21 mouse cellular contexts compared by ENCODE assay signal in the genomic region with DNA sequence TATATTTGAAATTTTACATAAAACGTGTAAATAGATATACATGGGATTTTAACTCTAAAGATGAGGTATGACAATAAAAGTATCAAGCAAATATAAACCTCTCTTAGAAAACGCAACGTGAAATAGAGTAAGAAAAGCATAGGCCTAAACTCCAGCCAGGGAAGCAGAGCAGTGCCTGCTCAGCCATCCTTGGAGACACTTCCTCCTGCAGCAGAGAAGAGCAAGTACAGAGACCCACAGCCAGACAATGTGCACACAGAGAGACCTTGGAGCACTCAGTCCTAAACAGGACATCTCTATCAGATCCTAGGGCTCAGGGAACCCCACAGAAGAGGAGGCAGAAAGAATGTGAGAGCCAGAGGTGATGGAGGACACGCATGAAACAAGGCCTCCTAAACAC. TPM values are rescaled to one million over a fixed set of nuclear protein-coding genes. Genes with fewer than 3 reads are reported as not detected.
A peak's percentile ranks its signal among the peaks of the same experiment; 100 is the strongest.
DNase-seq lines count a peak whose midpoint lies in the region; ATAC-seq lines count a peak whose summit lies in the region.
"Had no signal": no experiment of that assay in that cellular context is flagged by ENCODE, and none has a peak within 500 bp of the region (broad histone marks: within the 10 kb centered on the region; RNA-seq: fewer than 3 reads in every experiment).

No protein-coding gene starts in this region.

- no peak overlapping the region for H3K27ac ChIP-seq in heart, embryonic 13.5 days (replicated peaks)
- no peak overlapping the region for H3K27ac ChIP-seq in heart, embryonic 12.5 days (ENCODE audit: poor library complexity, severe bottlenecking)
- no peak overlapping the region for H3K27ac ChIP-seq in liver, embryonic 16.5 days (ENCODE audit: low read length)
- H3K27ac ChIP-seq in liver, embryonic 12.5 days, result no peak overlapping the region
- H3K27ac ChIP-seq: embryonic facial prominence, embryonic 15.5 days; forebrain, embryonic 10.5 days; heart, embryonic 15.5 days; hindbrain, embryonic 13.5 days had no signal

- WGBS in heart, embryonic 13.5 days, result 88% methylated on average over 4 of the region's 4 CpGs
- WGBS in heart, embryonic 12.5 days, result 82% methylated on average over 4 of the region's 4 CpGs
- WGBS in liver, embryonic 16.5 days (ENCODE audit: insufficient replicate concordance), result 83% methylated on average over 4 of the region's 4 CpGs
- 84% methylated on average over 4 of the region's 4 CpGs for WGBS in liver, embryonic 12.5 days (ENCODE audit: insufficient replicate concordance)

- peak overlapping the region; percentile 17; the same call in 1 of the 2 replicates for H3K9ac ChIP-seq in heart, embryonic 13.5 days
- no peak overlapping the region for H3K9ac ChIP-seq in heart, embryonic 12.5 days
- no peak overlapping the region for H3K9ac ChIP-seq in liver, embryonic 16.5 days (ENCODE audit: low read depth, low read length)
- no peak overlapping the region for H3K9ac ChIP-seq in liver, embryonic 12.5 days
- H3K9ac ChIP-seq: embryonic facial prominence, embryonic 15.5 days; heart, embryonic 15.5 days; hindbrain, embryonic 13.5 days had no signal

- no peaks in the 10 kb centered on the region for H3K9me3 ChIP-seq in heart, embryonic 13.5 days
- no peaks in the 10 kb centered on the region for H3K9me3 ChIP-seq in heart, embryonic 12.5 days (replicated peaks)
- H3K9me3 ChIP-seq in liver, embryonic 16.5 days (replicated peaks; ENCODE audit: control insufficient read depth, low read length), result no peaks in the 10 kb centered on the region
- H3K9me3 ChIP-seq in liver, embryonic 12.5 days (replicated peaks), result no peaks in the 10 kb centered on the region
- H3K9me3 ChIP-seq: embryonic facial prominence, embryonic 15.5 days; forebrain, embryonic 10.5 days; heart, embryonic 15.5 days; hindbrain, embryonic 13.5 days had no signal

- no peak for ATAC-seq in heart, embryonic 13.5 days (ENCODE audit: extremely low read depth, insufficient number of reproducible peaks, low FRiP score, low TSS enrichment)
- ATAC-seq in heart, embryonic 12.5 days (ENCODE audit: insufficient number of reproducible peaks, low FRiP score), result no peak
- ATAC-seq in liver, embryonic 16.5 days (ENCODE audit: low read depth), result peak; percentile 11; the same call in 1 of the 2 replicates
- no peak for ATAC-seq in liver, embryonic 12.5 days
- peak; percentile 51; the same call in 1 of the 2 replicates for ATAC-seq in neutrophil, adult 5-6 weeks (ENCODE audit: extremely low read depth, insufficient number of reproducible peaks, low FRiP score, poor library complexity, severe bottlenecking)
- ATAC-seq: forebrain, embryonic 14.5 days had no signal

- peak; percentile 48 for DNase-seq in A20 (ENCODE audit: low read depth, low spot score)
- no peak for DNase-seq in Muller cell, postnatal 12 days (ENCODE audit: inconsistent ontology term)
- DNase-seq: adrenal gland, postnatal 10 days; cerebellum, adult 11 months; cerebellum, adult 8-10 months; cerebellum, postnatal 14 days; embryo, embryonic 11 days; gastrocnemius, postnatal 36 days; heart, adult 11 months; heart, postnatal 14 days had no signal

- H3K4me3 ChIP-seq in heart, embryonic 13.5 days, result no peak overlapping the region
- no peak overlapping the region for H3K4me3 ChIP-seq in heart, embryonic 12.5 days
- no peak overlapping the region for H3K4me3 ChIP-seq in liver, embryonic 16.5 days (ENCODE audit: low read depth, low read length)
- H3K4me3 ChIP-seq in liver, embryonic 12.5 days, result no peak overlapping the region
- H3K4me3 ChIP-seq: embryonic facial prominence, embryonic 15.5 days; erythroblast, embryonic 14.5 days; forebrain, embryonic 10.5 days; heart, embryonic 15.5 days; hindbrain, embryonic 13.5 days had no signal

- H3K4me1 ChIP-seq in heart, embryonic 13.5 days, result peaks cover 23% of the 10 kb centered on the region
- H3K4me1 ChIP-seq in heart, embryonic 12.5 days (replicated peaks), result peaks cover 19% of the 10 kb centered on the region
- peaks cover 3% of the 10 kb centered on the region; the same call in 1 of the 2 replicates for H3K4me1 ChIP-seq in liver, embryonic 16.5 days (ENCODE audit: control insufficient read depth, low read depth, low read length)
- peaks cover 7% of the 10 kb centered on the region for H3K4me1 ChIP-seq in liver, embryonic 12.5 days
- H3K4me1 ChIP-seq: embryonic facial prominence, embryonic 15.5 days; forebrain, embryonic 10.5 days had no signal

- peaks cover 59% of the 10 kb centered on the region for H3K36me3 ChIP-seq in heart, embryonic 13.5 days
- peaks cover 38% of the 10 kb centered on the region for H3K36me3 ChIP-seq in heart, embryonic 12.5 days
- H3K36me3 ChIP-seq in liver, embryonic 16.5 days (ENCODE audit: control insufficient read depth, insufficient read depth), result peaks cover 11% of the 10 kb centered on the region
- peaks cover 62% of the 10 kb centered on the region for H3K36me3 ChIP-seq in liver, embryonic 12.5 days

- H3K27me3 ChIP-seq in heart, embryonic 13.5 days (replicated peaks), result no peaks in the 10 kb centered on the region
- no peaks in the 10 kb centered on the region for H3K27me3 ChIP-seq in heart, embryonic 12.5 days (replicated peaks)
- H3K27me3 ChIP-seq in liver, embryonic 16.5 days (ENCODE audit: control insufficient read depth, insufficient read depth, low read depth, low read length), result no peaks in the 10 kb centered on the region
- no peaks in the 10 kb centered on the region for H3K27me3 ChIP-seq in liver, embryonic 12.5 days (replicated peaks)
- H3K27me3 ChIP-seq: embryonic facial prominence, embryonic 15.5 days; heart, embryonic 15.5 days; hindbrain, embryonic 13.5 days had no signal

- H3K4me2 ChIP-seq in heart, embryonic 13.5 days, result no peak overlapping the region
- no peak overlapping the region for H3K4me2 ChIP-seq in heart, embryonic 12.5 days
- no peak overlapping the region for H3K4me2 ChIP-seq in liver, embryonic 16.5 days (ENCODE audit: low read depth, low read length)
- no peak overlapping the region for H3K4me2 ChIP-seq in liver, embryonic 12.5 days
- H3K4me2 ChIP-seq: embryonic facial prominence, embryonic 15.5 days; heart, embryonic 15.5 days; hindbrain, embryonic 13.5 days had no signal

RNA-seq across cellular contexts. Expression of gene Ibtk, which starts 7.0 kb away (rescaled TPM):
- polyA plus RNA-seq in heart, embryonic 13.5 days (2015; fragmentation: Nextera tagmentation; extraction: Ambion mirVana), result 20.0 and 21.7 TPM in 2 replicates
- polyA plus RNA-seq in heart, embryonic 12.5 days (2016; fragmentation: Nextera tagmentation; extraction: Ambion mirVana), result 34.3 and 36.5 TPM in 2 replicates
- polyA plus RNA-seq in liver, embryonic 16.5 days (2015; fragmentation: Nextera tagmentation; extraction: Ambion mirVana), result 26.0 and 27.7 TPM in 2 replicates
- polyA plus RNA-seq in liver, embryonic 12.5 days (2016; fragmentation: Nextera tagmentation; extraction: Ambion mirVana), result 27.3 and 28.8 TPM in 2 replicates
- 90.9 and 110 TPM in 2 replicates for total RNA-seq in neutrophil, adult 5-6 weeks (2017)

Comparison
In these comparisons a context has a peak if more than half of its experiments do, and no peak if none do; other contexts are left out.
1. ATAC-seq: peak in liver, embryonic 16.5 days (single experiment) and neutrophil, adult 5-6 weeks (single experiment); none in heart, embryonic 13.5 days (single experiment), heart, embryonic 12.5 days (single experiment) and liver, embryonic 12.5 days (single experiment).